Mouse (Mus musculus) liver, postnatal 0 days (tissue): ENCODE data around the gene Mgat4e. TPM values are rescaled to one million over a fixed set of nuclear protein-coding genes. Genes with fewer than 3 reads are reported as not detected.

Experiments used
- ATAC-seq: fragments of 200-750 bp; cut with Nextera tagmentation; 2 replicates; pipeline ENCODE4 v1.8.0; 2017; ENCODE audit warnings: mild to moderate bottlenecking, moderate library complexity
- DNase-seq: peaks from one replicate; pipeline ENCODE4 v3.0.0-alpha.2; 2016
- H3K27ac ChIP-seq: fragments of 300-500 bp; sonication (generic); 2 replicates; pipeline ENCODE4 v1.5.1; 2014; ENCODE audit warnings: antibody characterized with exemption, moderate library complexity, mild to moderate bottlenecking, low read depth
- H3K27me3 ChIP-seq: fragments of 300-500 bp; sonication (generic); 2 replicates; pipeline ENCODE4 v1.6.1; 2014; ENCODE audit warnings: low read length, control low read depth, mixed read lengths; ENCODE audit not compliant: insufficient read depth
- H3K36me3 ChIP-seq: fragments of 300-500 bp; sonication (generic); replicated peaks from 2 replicates; pipeline ENCODE4 v1.6.1; 2014; ENCODE audit warnings: mild to moderate bottlenecking, control low read depth, low read length, moderate library complexity, mixed read lengths; ENCODE audit not compliant: insufficient read depth
- H3K4me1 ChIP-seq: fragments of 300-500 bp; sonication (generic); 2 replicates; pipeline ENCODE4 v1.6.1; 2014; ENCODE audit warnings: antibody characterized with exemption, mild to moderate bottlenecking, control low read depth; ENCODE audit not compliant: insufficient read depth
- H3K4me2 ChIP-seq: fragments of 300-500 bp; sonication (generic); 2 replicates; pipeline ENCODE4 v1.6.1; 2014; ENCODE audit warnings: low read depth, mild to moderate bottlenecking, low read length, moderate library complexity, mixed read lengths
- H3K4me3 ChIP-seq: fragments of 300-500 bp; sonication (generic); 2 replicates; pipeline ENCODE4 v1.5.1; 2014; ENCODE audit warnings: low read depth, low read length
- H3K9ac ChIP-seq: fragments of 300-500 bp; sonication (generic); replicated peaks from 2 replicates; pipeline ENCODE4 v1.6.1; 2014; ENCODE audit warnings: mild to moderate bottlenecking, moderate library complexity
- H3K9me3 ChIP-seq: fragments of 300-500 bp; sonication (generic); 2 replicates; pipeline ENCODE4 v1.6.1; 2016; ENCODE audit warnings: mild to moderate bottlenecking, control low read depth, low read length, mixed read lengths
- CTCF ChIP-seq: sonication (generic); IDR thresholded peaks from 2 replicates; pipeline ENCODE4 v1.5.1; 2016; ENCODE audit warnings: antibody characterized with exemption, low read depth
- EP300 ChIP-seq: IDR thresholded peaks from 2 replicates; pipeline ENCODE4 v1.6.1; 2016; ENCODE audit warnings: antibody characterized with exemption, low read depth, mild to moderate bottlenecking
- WGBS: fragments of 180-500 bp; shearing (Covaris S2); extraction: QIAGEN DNeasy Blood & Tissue Kit; methylation state at CpG from one replicate; pipeline ENCODE4 v1.1.7; 2014; ENCODE audit not compliant: insufficient replicate concordance; 5-methylcytosine and 5-hydroxymethylcytosine counted together
- polyA plus RNA-seq: library from polyadenylated mRNA; unstranded; fragments of >200 nt; fragmentation: Nextera tagmentation; extraction: Ambion mirVana; gene quantifications from 2 replicates; pipeline ENCODE4 v1.2.1, GENCODE M21; 2015

The Mgat4e gene
- polyA plus RNA-seq, 1 experiment from 2014 or later, result not detected

GRCm38 (mm10) chr1:134559226-134559625 lies 9.7 kb upstream of the Mgat4e start:
- DNase-seq (no peak), ATAC-seq (no peak)
- H3K36me3 ChIP-seq, result no peaks in the 10 kb centered on the region
- TF ChIP-seq EP300 (no peak), CTCF (no peak)
- H3K4me3 ChIP-seq, result no peak overlapping the region
- H3K27me3 ChIP-seq, result no peaks in the 10 kb centered on the region
- no peak overlapping the region for H3K4me2 ChIP-seq
- H3K27ac ChIP-seq, result no peak overlapping the region
- 81% methylated on average over 3 of the region's 3 CpGs for WGBS
- peaks cover 32% of the 10 kb centered on the region for H3K4me1 ChIP-seq
- no peaks in the 10 kb centered on the region for H3K9me3 ChIP-seq
- H3K9ac ChIP-seq, result no peak overlapping the region

GRCm38 (mm10) chr1:134558511-134558910 lies 9.0 kb upstream of the Mgat4e start:
- Histone ChIP-seq H3K27ac (no peak overlapping the region), H3K4me1 (peaks cover 29% of the 10 kb centered on the region), H3K9ac (no peak overlapping the region), H3K36me3 (no peaks in the 10 kb centered on the region), H3K4me3 (no peak overlapping the region), H3K27me3 (no peaks in the 10 kb centered on the region), H3K4me2 (no peak overlapping the region), H3K9me3 (no peaks in the 10 kb centered on the region)
- TF ChIP-seq CTCF (no peak), EP300 (no peak)
- DNase-seq (no peak), ATAC-seq (no peak)
- WGBS, result 71% methylated on average over 5 of the region's 5 CpGs

GRCm38 (mm10) chr1:134556671-134557218 lies 7.3 kb upstream of the Mgat4e start:
- Histone ChIP-seq H3K36me3 (no peaks in the 10 kb centered on the region), H3K27ac (peak overlapping the region; percentile 75; the same call in 1 of the 2 replicates), H3K4me2 (peak overlapping the region; percentile 99), H3K4me1 (peaks cover 21% of the 10 kb centered on the region), H3K9me3 (no peaks in the 10 kb centered on the region), H3K27me3 (no peaks in the 10 kb centered on the region), H3K4me3 (peak overlapping the region; percentile 77), H3K9ac (peak overlapping the region; percentile 73)
- DNase-seq (peak; percentile 93), ATAC-seq (peak; percentile 93)
- TF ChIP-seq EP300, result peak; percentile 43; the same call in 1 of the 2 replicates
- no peak for TF ChIP-seq CTCF
- 4% methylated on average over 34 of the region's 35 CpGs for WGBS

- TF ChIP-seq EP300 (no peak), CTCF (0 out of 2 replicates have a peak, but pooled peaks have one; percentile 8)
- Histone ChIP-seq H3K27me3 (no peaks in the 10 kb centered on the region), H3K4me2 (peak overlapping the region; percentile 99), H3K27ac (peak overlapping the region; percentile 75; the same call in 1 of the 2 replicates), H3K9ac (peak overlapping the region; percentile 73), H3K9me3 (no peaks in the 10 kb centered on the region), H3K36me3 (no peaks in the 10 kb centered on the region), H3K4me1 (peaks cover 16% of the 10 kb centered on the region), H3K4me3 (peak overlapping the region; percentile 77)
- DNase-seq, result peak; percentile 54
- 1% methylated on average over 46 of the region's 46 CpGs for WGBS
- ATAC-seq, result no peak
Measured at GRCm38 (mm10) chr1:134555871-134556670, 6.6 kb upstream of the Mgat4e start.

GRCm38 (mm10) chr1:134555240-134555870 lies 5.9 kb upstream of the Mgat4e start:
- H3K9me3 ChIP-seq, result no peaks in the 10 kb centered on the region
- WGBS, result 35% methylated on average over 13 of the region's 13 CpGs
- no peak overlapping the region for H3K27ac ChIP-seq
- H3K4me1 ChIP-seq, result peaks cover 16% of the 10 kb centered on the region
- H3K4me2 ChIP-seq, result peak overlapping the region; percentile 99
- 0 out of 2 replicates have a peak overlapping the region, but pooled peaks have one; percentile 77 for H3K4me3 ChIP-seq
- no peak overlapping the region for H3K9ac ChIP-seq
- peak; percentile 17 for DNase-seq
- no peak for ATAC-seq
- H3K36me3 ChIP-seq, result no peaks in the 10 kb centered on the region
- TF ChIP-seq CTCF (no peak), EP300 (no peak)
- no peaks in the 10 kb centered on the region for H3K27me3 ChIP-seq

- Histone ChIP-seq H3K27ac (no peak overlapping the region), H3K9me3 (no peaks in the 10 kb centered on the region), H3K4me3 (no peak overlapping the region), H3K36me3 (no peaks in the 10 kb centered on the region), H3K27me3 (no peaks in the 10 kb centered on the region), H3K4me2 (no peak overlapping the region), H3K9ac (no peak overlapping the region), H3K4me1 (peaks cover 16% of the 10 kb centered on the region)
- TF ChIP-seq EP300, result no peak
- no peak for TF ChIP-seq CTCF
- 73% methylated on average over 3 of the region's 3 CpGs for WGBS
- DNase-seq (no peak), ATAC-seq (no peak)
Measured at GRCm38 (mm10) chr1:134552396-134552795, 2.9 kb upstream of the Mgat4e start.
